In genomic region chr13:81008864-81009766, GRCm38 (mm10) we compare ENCODE assay signal across 13 mouse cellular contexts.
DNase-seq lines count a peak whose midpoint lies in the region; ATAC-seq and TF ChIP-seq lines count a peak whose summit lies in the region.
"Had no signal": no experiment of that assay in that cellular context is flagged by ENCODE, and none has a peak within 500 bp of the region (broad histone marks: within the 10 kb centered on the region; RNA-seq: fewer than 3 reads in every experiment).

No protein-coding gene starts in this region.

- WGBS in kidney, embryonic 16.5 days, result 19% methylated on average over 5 of the region's 5 CpGs
- WGBS in midbrain, embryonic 13.5 days, result 51% methylated on average over 5 of the region's 5 CpGs

- no peak for TF ChIP-seq CTCF in CH12.LX (conservative IDR thresholded peaks at IDR 0.05 in 1 of 2, IDR thresholded peaks at IDR 0.05 in 1 of 2; ENCODE audit: low read depth in 2 of 2, low read length in 2 of 2)

- H3K27me3 ChIP-seq in CH12.LX (replicated peaks), result no peaks in the 10 kb centered on the region
- H3K27me3 ChIP-seq in kidney, embryonic 16.5 days (ENCODE audit: insufficient read depth, low read length), result no peaks in the 10 kb centered on the region
- H3K27me3 ChIP-seq in midbrain, embryonic 13.5 days, result no peaks in the 10 kb centered on the region

- no peak for DNase-seq in CH12.LX (ENCODE audit: extremely low read depth)
- DNase-seq in Muller cell, postnatal 12 days (ENCODE audit: inconsistent ontology term), result peak; percentile 10
- DNase-seq in cerebellum, postnatal 36 days, result peak; percentile 8 to 35
- DNase-seq in adrenal gland, postnatal 14 days, result no peak
- DNase-seq in spleen, adult 12 weeks (ENCODE audit: low spot score), result no peak
- DNase-seq: left cerebral cortex, postnatal 4 days; thymus, adult 2 months had no signal

- no peak overlapping the region for H3K9ac ChIP-seq in CH12.LX (ENCODE audit: insufficient read depth, low read depth)
- H3K9ac ChIP-seq in kidney, embryonic 16.5 days (replicated peaks; ENCODE audit: low read length), result no peak overlapping the region
- no peak overlapping the region for H3K9ac ChIP-seq in midbrain, embryonic 13.5 days (replicated peaks)
- H3K9ac ChIP-seq: hindbrain, embryonic 14.5 days had no signal

- no peaks in the 10 kb centered on the region for H3K36me3 ChIP-seq in CH12.LX (replicated peaks in 1 of 2; ENCODE audit: control insufficient read depth in 1 of 2, insufficient read depth in 1 of 2, low read length in 1 of 2)
- H3K36me3 ChIP-seq in kidney, embryonic 16.5 days (ENCODE audit: insufficient read depth, low read length), result no peaks in the 10 kb centered on the region
- no peaks in the 10 kb centered on the region for H3K36me3 ChIP-seq in midbrain, embryonic 13.5 days
- H3K36me3 ChIP-seq: heart, embryonic 10.5 days had no signal

- dilution Hi-C loops in CH12.LX (cut with MboI; ENCODE audit: extremely low pct_ligation_motif_present, extremely low pct_unique_long_range_greater_than_20kb, low sequenced_read_pairs), result no loop called here

- TF ChIP-seq EP300 in CH12.LX (IDR thresholded peaks at IDR 0.05; ENCODE audit: low read length), result 0 out of 2 replicates have a peak, but pooled peaks have one; percentile 19

- peaks cover 4 to 6% of the 10 kb centered on the region in 2 experiments for H3K4me1 ChIP-seq in CH12.LX (ENCODE audit: control insufficient read depth in 1 of 2, insufficient read depth in 2 of 2)
- 0 out of 2 replicates have a peak, but pooled peaks cover 3% of the 10 kb centered on the region for H3K4me1 ChIP-seq in kidney, embryonic 16.5 days (ENCODE audit: insufficient read depth, low read length)
- no peaks in the 10 kb centered on the region for H3K4me1 ChIP-seq in midbrain, embryonic 13.5 days (replicated peaks)
- H3K4me1 ChIP-seq: heart, embryonic 10.5 days had no signal

- H3K9me3 ChIP-seq in CH12.LX (replicated peaks; ENCODE audit: low read length), result no peaks in the 10 kb centered on the region
- H3K9me3 ChIP-seq in kidney, embryonic 16.5 days (ENCODE audit: low read length), result no peaks in the 10 kb centered on the region
- H3K9me3 ChIP-seq in midbrain, embryonic 13.5 days, result no peaks in the 10 kb centered on the region
- H3K9me3 ChIP-seq: heart, embryonic 10.5 days had no signal

- no peak for TF ChIP-seq RAD21 in CH12.LX (IDR thresholded peaks at IDR 0.05; ENCODE audit: low read depth, low read length)

- H3K4me3 ChIP-seq in CH12.LX (replicated peaks in 1 of 3; ENCODE audit: low read depth in 2 of 3, low read length in 2 of 3, poor library complexity in 1 of 3), result no peak overlapping the region
- H3K4me3 ChIP-seq in kidney, embryonic 16.5 days (ENCODE audit: low read length), result no peak overlapping the region
- H3K4me3 ChIP-seq in midbrain, embryonic 13.5 days (replicated peaks), result no peak overlapping the region
- H3K4me3 ChIP-seq: heart, embryonic 10.5 days had no signal

- H3K4me2 ChIP-seq in CH12.LX (ENCODE audit: insufficient read depth, low read depth, poor library complexity, severe bottlenecking), result no peak overlapping the region; the same call in 1 of the 2 replicates
- H3K4me2 ChIP-seq in kidney, embryonic 16.5 days (replicated peaks; ENCODE audit: low read depth, low read length), result no peak overlapping the region
- H3K4me2 ChIP-seq in midbrain, embryonic 13.5 days (replicated peaks), result no peak overlapping the region
- H3K4me2 ChIP-seq: hindbrain, embryonic 14.5 days; midbrain, embryonic 11.5 days had no signal

- peak; percentile 54; the same call in 1 of the 2 replicates for ATAC-seq in kidney, embryonic 16.5 days (ENCODE audit: low FRiP score, low TSS enrichment)
- ATAC-seq in midbrain, embryonic 13.5 days, result no peak
- ATAC-seq: lung, postnatal 0 days had no signal

- H3K79me2 ChIP-seq in CH12.LX (replicated peaks; ENCODE audit: control insufficient read depth, extremely low read depth, insufficient read depth, poor library complexity, severe bottlenecking), result no peaks in the 10 kb centered on the region

- TF ChIP-seq POLR2A in CH12.LX (IDR thresholded peaks at IDR 0.05; ENCODE audit: low read depth, low read length), result no peak

- in situ Hi-C loops in CH12.LX (cut with MboI; ENCODE audit: low pct_ligation_motif_present, low pct_unique_long_range_greater_than_20kb, low sequenced_read_pairs), result no loop called here

- H3K27ac ChIP-seq in CH12.LX (ENCODE audit: insufficient read depth, low read depth), result no peak overlapping the region
- no peak overlapping the region for H3K27ac ChIP-seq in kidney, embryonic 16.5 days (ENCODE audit: low read length)
- H3K27ac ChIP-seq in midbrain, embryonic 13.5 days, result no peak overlapping the region
- H3K27ac ChIP-seq: heart, embryonic 10.5 days; hindbrain, embryonic 14.5 days had no signal

TF ChIP-seq in CH12.LX, 34 proteins besides CTCF, POLR2A, EP300 and RAD21:
- TF ChIP-seq MAFK (IDR thresholded peaks at IDR 0.05; ENCODE audit: insufficient replicate concordance, low read length), result 0 out of 2 replicates have a peak, but pooled peaks have one; percentile 10
- no peak for TF ChIP-seq ETS1 (conservative IDR thresholded peaks at IDR 0.05; ENCODE audit: low read depth, low read length)
TF ChIP-seq in CH12.LX: peak in this region for 1.

Comparison
In these comparisons a context has a peak if more than half of its experiments do, and no peak if none do; other contexts are left out.
1. DNase-seq: peak in Muller cell, postnatal 12 days (single experiment) and cerebellum, postnatal 36 days (2 of 2); none in CH12.LX (single experiment), adrenal gland, postnatal 14 days (single experiment) and spleen, adult 12 weeks (single experiment).